ENCODE assay signal across 16 mouse cellular contexts in the genomic region with DNA sequence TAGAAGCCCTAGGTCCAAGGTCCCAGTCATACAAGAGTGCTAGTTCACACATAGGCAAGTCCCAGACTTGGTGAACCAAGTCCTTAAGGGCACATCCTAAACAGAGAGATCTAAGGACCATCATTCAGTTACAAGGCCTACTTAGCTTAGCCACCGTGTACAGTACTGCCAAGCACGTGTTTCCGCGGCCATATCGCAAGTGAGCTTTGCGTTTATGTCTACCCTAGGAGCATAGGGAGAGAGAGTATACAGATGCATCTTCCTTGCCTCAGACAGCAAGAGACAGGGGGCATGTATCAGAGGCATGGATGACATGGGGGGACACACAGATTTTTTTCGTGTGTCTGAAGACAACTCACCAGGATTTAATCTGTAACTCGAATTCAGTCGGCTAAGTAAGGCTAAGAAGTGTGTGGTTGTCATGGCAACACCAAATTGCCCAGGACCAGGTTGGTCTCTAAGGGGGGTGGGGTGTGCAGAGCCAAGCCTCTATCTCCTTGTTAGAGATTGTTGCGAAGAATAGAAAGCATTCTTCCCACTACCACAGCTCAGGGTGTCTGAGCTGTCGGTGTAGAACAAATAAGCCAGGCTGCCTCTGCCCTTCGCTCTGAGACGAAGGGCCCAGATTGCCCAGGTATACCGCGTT. TPM values are rescaled to one million over a fixed set of nuclear protein-coding genes. Genes with fewer than 3 reads are reported as not detected.
A peak's percentile ranks its signal among the peaks of the same experiment; 100 is the strongest.
DNase-seq lines count a peak whose midpoint lies in the region; ATAC-seq and TF ChIP-seq lines count a peak whose summit lies in the region.
"Had no signal": no experiment of that assay in that cellular context is flagged by ENCODE, and none has a peak within 500 bp of the region (broad histone marks: within the 10 kb centered on the region; RNA-seq: fewer than 3 reads in every experiment).

No protein-coding gene starts in this region.

- no peaks in the 10 kb centered on the region for H3K27me3 ChIP-seq in hindbrain, embryonic 13.5 days
- H3K27me3 ChIP-seq in hindbrain, embryonic 10.5 days (ENCODE audit: insufficient read depth, poor library complexity, severe bottlenecking): no peaks in the 10 kb centered on the region
- H3K27me3 ChIP-seq in forebrain, embryonic 15.5 days: no peaks in the 10 kb centered on the region
- H3K27me3 ChIP-seq in neural tube, embryonic 15.5 days (replicated peaks): no peaks in the 10 kb centered on the region
- H3K27me3 ChIP-seq in cerebellum, adult 2 months (ENCODE audit: control insufficient read depth, insufficient read depth, low read length): no peaks in the 10 kb centered on the region
- H3K27me3 ChIP-seq: limb, embryonic 15.5 days; Patski had no signal

- no peak for TF ChIP-seq CTCF in cerebellum, adult 2 months (IDR thresholded peaks at IDR 0.05; ENCODE audit: borderline replicate concordance, insufficient read depth, low read depth, low read length)

- H3K4me3 ChIP-seq in hindbrain, embryonic 13.5 days: no peak overlapping the region
- H3K4me3 ChIP-seq in hindbrain, embryonic 10.5 days: no peak overlapping the region
- H3K4me3 ChIP-seq in forebrain, embryonic 15.5 days: no peak overlapping the region
- no peak overlapping the region for H3K4me3 ChIP-seq in neural tube, embryonic 15.5 days (replicated peaks)
- H3K4me3 ChIP-seq in cerebellum, adult 2 months (replicated peaks; ENCODE audit: insufficient read depth, low read depth, low read length): no peak overlapping the region
- H3K4me3 ChIP-seq: limb, embryonic 15.5 days had no signal

- no peak overlapping the region for H3K9ac ChIP-seq in hindbrain, embryonic 13.5 days
- H3K9ac ChIP-seq in forebrain, embryonic 15.5 days (replicated peaks): no peak overlapping the region
- no peak overlapping the region for H3K9ac ChIP-seq in neural tube, embryonic 15.5 days (replicated peaks)
- H3K9ac ChIP-seq: limb, embryonic 15.5 days; liver, postnatal 0 days had no signal

- 70% methylated on average over 15 of the region's 15 CpGs for WGBS in hindbrain, embryonic 13.5 days
- WGBS in hindbrain, embryonic 10.5 days: 81% methylated on average over 15 of the region's 15 CpGs
- 59% methylated on average over 15 of the region's 15 CpGs for WGBS in forebrain, embryonic 15.5 days
- 67% methylated on average over 15 of the region's 15 CpGs for WGBS in neural tube, embryonic 15.5 days
- WGBS in cerebellum, adult 2 months: 89% methylated on average over 15 of the region's 15 CpGs

- peaks cover 26% of the 10 kb centered on the region for H3K4me1 ChIP-seq in hindbrain, embryonic 13.5 days (replicated peaks)
- peaks cover 5% of the 10 kb centered on the region; the same call in 1 of the 2 replicates for H3K4me1 ChIP-seq in hindbrain, embryonic 10.5 days (replicated peaks)
- H3K4me1 ChIP-seq in forebrain, embryonic 15.5 days: peaks cover 5% of the 10 kb centered on the region; the same call in 1 of the 2 replicates
- H3K4me1 ChIP-seq in neural tube, embryonic 15.5 days: peaks cover 17% of the 10 kb centered on the region; the same call in 1 of the 2 replicates
- H3K4me1 ChIP-seq in cerebellum, adult 2 months (ENCODE audit: control insufficient read depth, insufficient read depth, low read length): peaks cover 18% of the 10 kb centered on the region

- peak; percentile 70; the same call in 1 of the 2 replicates for ATAC-seq in hindbrain, embryonic 13.5 days (ENCODE audit: low FRiP score)
- ATAC-seq in forebrain, embryonic 15.5 days (replicated peaks): peak; percentile 42; the same call in 1 of the 2 replicates
- ATAC-seq in neural tube, embryonic 15.5 days (ENCODE audit: low FRiP score): peak; percentile 72
- ATAC-seq: liver, postnatal 0 days; Patski had no signal

- H3K36me3 ChIP-seq in hindbrain, embryonic 13.5 days: no peaks in the 10 kb centered on the region
- H3K36me3 ChIP-seq in hindbrain, embryonic 10.5 days: peaks cover 10% of the 10 kb centered on the region; the same call in 1 of the 2 replicates
- no peaks in the 10 kb centered on the region for H3K36me3 ChIP-seq in forebrain, embryonic 15.5 days
- H3K36me3 ChIP-seq in neural tube, embryonic 15.5 days: no peaks in the 10 kb centered on the region

- no peak overlapping the region for H3K4me2 ChIP-seq in hindbrain, embryonic 13.5 days
- no peak overlapping the region for H3K4me2 ChIP-seq in forebrain, embryonic 15.5 days (replicated peaks)
- H3K4me2 ChIP-seq in neural tube, embryonic 15.5 days: no peak overlapping the region
- H3K4me2 ChIP-seq: limb, embryonic 15.5 days had no signal

- no peak for TF ChIP-seq POLR2A in cerebellum, adult 2 months (IDR thresholded peaks at IDR 0.05; ENCODE audit: borderline replicate concordance, insufficient read depth, low read length)

- DNase-seq in hindbrain, embryonic 10.5 days (ENCODE audit: low spot score): no peak
- peak; percentile 21 for DNase-seq in right cerebral cortex, adult 18-20 months
- no peak for DNase-seq in right cerebral cortex, postnatal 25 days
- DNase-seq in cerebellum, adult 2 months: no peak
- no peak for DNase-seq in yolk sac, embryonic 10.5 days (ENCODE audit: low spot score)
- DNase-seq: B cell, adult 2 months; cerebellum, adult 11-12 months; kidney, adult 2 months; liver, postnatal 0 days; lung, postnatal 4 days; retina, postnatal 1 day had no signal

- no peaks in the 10 kb centered on the region for H3K9me3 ChIP-seq in hindbrain, embryonic 13.5 days
- H3K9me3 ChIP-seq in hindbrain, embryonic 10.5 days: no peaks in the 10 kb centered on the region
- H3K9me3 ChIP-seq in forebrain, embryonic 15.5 days: no peaks in the 10 kb centered on the region
- H3K9me3 ChIP-seq in neural tube, embryonic 15.5 days (replicated peaks): no peaks in the 10 kb centered on the region
- H3K9me3 ChIP-seq: limb, embryonic 15.5 days had no signal

- peak overlapping the region; percentile 62; the same call in 1 of the 2 replicates for H3K27ac ChIP-seq in hindbrain, embryonic 13.5 days
- H3K27ac ChIP-seq in hindbrain, embryonic 10.5 days: no peak overlapping the region
- H3K27ac ChIP-seq in forebrain, embryonic 15.5 days (replicated peaks): 0 out of 2 replicates have a peak overlapping the region, but pooled peaks have one; percentile 42
- H3K27ac ChIP-seq in neural tube, embryonic 15.5 days (replicated peaks): peak overlapping the region; percentile 6; the same call in 1 of the 2 replicates
- H3K27ac ChIP-seq in cerebellum, adult 2 months (ENCODE audit: insufficient read depth, low read length): no peak overlapping the region
- H3K27ac ChIP-seq: limb, embryonic 15.5 days had no signal

RNA-seq across cellular contexts. Expression of a gene that starts 17.1 kb away (rescaled TPM):
- polyA plus RNA-seq in hindbrain, embryonic 13.5 days (2015; fragmentation: Nextera tagmentation; extraction: Ambion mirVana): 17.6 and 19.1 TPM in 2 replicates
- 17.8 and 20.8 TPM in 2 replicates for polyA plus RNA-seq in hindbrain, embryonic 10.5 days (2016; fragmentation: Nextera tagmentation; extraction: Ambion mirVana)
- 21.0 and 23.2 TPM in 2 replicates for polyA plus RNA-seq in forebrain, embryonic 15.5 days (2015; fragmentation: Nextera tagmentation; extraction: Ambion mirVana)
- polyA plus RNA-seq in neural tube, embryonic 15.5 days (2015; fragmentation: Nextera tagmentation; extraction: Ambion mirVana): 13.7 and 16.0 TPM in 2 replicates
- polyA plus RNA-seq in cerebellum, adult 2 months (2012; rRNA removed): 8.9 and 9.7 TPM in 2 replicates

RNA-seq across cellular contexts. Expression of a gene that starts 43.4 kb away (rescaled TPM):
- 9.5 and 10.4 TPM in 2 replicates for polyA plus RNA-seq in hindbrain, embryonic 13.5 days (2015; fragmentation: Nextera tagmentation; extraction: Ambion mirVana)
- polyA plus RNA-seq in hindbrain, embryonic 10.5 days (2016; fragmentation: Nextera tagmentation; extraction: Ambion mirVana): 13.0 and 13.6 TPM in 2 replicates
- polyA plus RNA-seq in forebrain, embryonic 15.5 days (2015; fragmentation: Nextera tagmentation; extraction: Ambion mirVana): 8.0 and 9.9 TPM in 2 replicates
- 9.0 and 9.6 TPM in 2 replicates for polyA plus RNA-seq in neural tube, embryonic 15.5 days (2015; fragmentation: Nextera tagmentation; extraction: Ambion mirVana)
- polyA plus RNA-seq in cerebellum, adult 2 months (2012; rRNA removed): 12.1 and 12.4 TPM in 2 replicates

Comparison
In these comparisons a context has a peak if more than half of its experiments do, and no peak if none do; other contexts are left out.
1. H3K27ac ChIP-seq: peak in hindbrain, embryonic 13.5 days (single experiment), forebrain, embryonic 15.5 days (single experiment) and neural tube, embryonic 15.5 days (single experiment); none in hindbrain, embryonic 10.5 days (single experiment) and cerebellum, adult 2 months (single experiment).
2. Peak in every context shown above with its lines, with median percentiles within 50 percentile points of each other: ATAC-seq.